Mouse (Mus musculus): ENCODE results near the gene Nfasc.

- TF ChIP-seq GATA1 (IDR thresholded peaks at IDR 0.05; ENCODE audit: low read length) (no peak), TAL1 (IDR thresholded peaks at IDR 0.05; ENCODE audit: low read length) (no peak)
Measured at GRCm38 (mm10) chr1:132518621-132519020, 223.0 kb downstream of the Nfasc start.

Data from erythroblast, embryonic 14.5 days (primary cell).